Mouse (Mus musculus): ENCODE measurements around the gene Olfr90.

DNA sequence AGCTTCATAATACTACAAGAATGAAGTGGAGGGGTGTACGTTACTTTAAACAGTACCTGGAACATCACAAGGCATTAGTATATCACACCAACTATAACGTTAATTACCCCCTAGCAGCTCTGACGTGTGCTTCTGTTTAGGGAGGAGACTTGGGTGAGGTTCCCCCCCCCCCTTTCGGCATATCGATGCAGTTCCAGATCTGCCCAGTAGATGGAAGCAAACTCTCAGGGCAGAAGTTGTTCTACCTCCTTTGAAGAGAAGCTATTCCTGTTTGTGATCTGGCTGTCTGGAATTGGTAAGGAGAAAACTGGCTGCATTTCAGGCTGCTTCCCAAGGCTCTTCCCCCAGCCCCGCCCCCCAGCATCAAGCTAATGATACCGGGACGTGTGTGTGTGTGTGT, 5.0 kb downstream of the Olfr90 start:
- TF ChIP-seq MAX (IDR thresholded peaks at IDR 0.05) (no peak), CTCF (IDR thresholded peaks at IDR 0.05; ENCODE audit: control insufficient read depth, insufficient read depth, insufficient read length) (no peak), USF1 (IDR thresholded peaks at IDR 0.05; ENCODE audit: low read depth) (no peak), MYOG (IDR thresholded peaks at IDR 0.05; ENCODE audit: control insufficient read depth, extremely low read depth, insufficient read length) (no peak)

Measured in C2C12 (cell line).